Mouse (Mus musculus): ENCODE measurements around the gene Usp50. TPM values are rescaled to one million over a fixed set of nuclear protein-coding genes. Genes with fewer than 3 reads are reported as not detected.

Usp50 gene
- polyA plus RNA-seq, 1 experiment from 2014 or later, result 1.6 TPM

DNA sequence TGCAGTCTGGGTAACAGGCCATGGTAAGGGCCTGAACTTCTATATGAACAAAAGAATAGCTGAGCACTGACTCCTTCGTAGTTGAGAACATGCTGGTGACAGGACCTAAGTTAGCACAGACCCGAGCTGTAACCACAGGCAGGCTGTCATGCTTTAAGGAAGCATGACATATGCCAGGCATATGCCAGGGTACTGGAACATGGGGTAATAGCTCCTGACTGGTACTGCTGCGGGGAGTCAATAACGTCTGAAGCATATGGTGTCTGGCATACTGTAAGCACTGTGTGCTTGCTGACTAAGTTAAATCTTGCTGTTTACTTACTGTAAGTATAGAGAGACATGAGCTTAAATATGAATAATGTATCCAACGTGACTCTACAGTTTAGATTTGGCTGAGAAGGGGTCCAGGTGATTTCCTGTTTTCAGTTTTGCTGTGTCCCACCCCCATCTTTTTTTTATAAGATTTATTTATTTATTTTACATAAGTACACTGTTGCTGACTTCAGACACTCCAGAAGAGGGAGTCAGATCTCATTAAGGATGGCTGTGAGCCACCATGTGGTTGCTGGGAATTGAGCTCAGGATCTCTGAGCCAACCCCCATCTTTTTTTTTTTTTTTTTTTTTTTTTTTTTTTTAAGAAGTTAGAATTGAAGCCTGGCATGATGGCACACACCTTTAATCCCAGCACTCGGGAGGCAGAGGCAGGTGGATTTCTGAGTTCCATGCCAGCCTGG, 47.8 kb downstream of the Usp50 start:
- no peak overlapping the region for H3K9ac ChIP-seq (replicated peaks)
- DNase-seq, result no peak
- TF ChIP-seq EP300 (IDR thresholded peaks at IDR 0.05; ENCODE audit: low read depth) (no peak), CTCF (IDR thresholded peaks at IDR 0.05; ENCODE audit: low read depth) (no peak)
- H3K27me3 ChIP-seq (ENCODE audit: insufficient read depth, low read length), result no peaks in the 10 kb centered on the region
- no peak overlapping the region for H3K4me2 ChIP-seq (ENCODE audit: low read depth, low read length)
- 78% methylated on average over 6 of the region's 6 CpGs for WGBS (ENCODE audit: insufficient replicate concordance)
- H3K27ac ChIP-seq (ENCODE audit: low read depth), result no peak overlapping the region
- H3K9me3 ChIP-seq (ENCODE audit: low read length), result no peaks in the 10 kb centered on the region
- no peak overlapping the region for H3K4me3 ChIP-seq (ENCODE audit: low read depth, low read length)
- no peak for ATAC-seq
- no peaks in the 10 kb centered on the region for H3K4me1 ChIP-seq (ENCODE audit: insufficient read depth)
- H3K36me3 ChIP-seq (replicated peaks; ENCODE audit: insufficient read depth, low read length), result peaks cover 62% of the 10 kb centered on the region

- Histone ChIP-seq H3K36me3 (replicated peaks; ENCODE audit: insufficient read depth, low read length) (peaks cover 49% of the 10 kb centered on the region), H3K9me3 (ENCODE audit: low read length) (no peaks in the 10 kb centered on the region), H3K9ac (replicated peaks) (no peak overlapping the region), H3K4me1 (ENCODE audit: insufficient read depth) (no peaks in the 10 kb centered on the region), H3K4me2 (ENCODE audit: low read depth, low read length) (no peak overlapping the region), H3K27ac (ENCODE audit: low read depth) (no peak overlapping the region), H3K4me3 (ENCODE audit: low read depth, low read length) (no peak overlapping the region), H3K27me3 (ENCODE audit: insufficient read depth, low read length) (no peaks in the 10 kb centered on the region)
- TF ChIP-seq CTCF (IDR thresholded peaks at IDR 0.05; ENCODE audit: low read depth), result no peak
- no peak for TF ChIP-seq EP300 (IDR thresholded peaks at IDR 0.05; ENCODE audit: low read depth)
- DNase-seq (no peak), ATAC-seq (no peak)
- 83% methylated on average over 2 of the region's 2 CpGs for WGBS (ENCODE audit: insufficient replicate concordance)
Measured at GRCm38 (mm10) chr2:126730502-126730901, 52.8 kb downstream of the Usp50 start.

GRCm38 (mm10) chr2:126729207-126729606, 54.1 kb downstream of the Usp50 start:
- H3K4me3 ChIP-seq (ENCODE audit: low read depth, low read length), result no peak overlapping the region
- WGBS (ENCODE audit: insufficient replicate concordance), result 75% methylated on average over 4 of the region's 4 CpGs
- H3K9ac ChIP-seq (replicated peaks), result no peak overlapping the region
- no peak for TF ChIP-seq CTCF (IDR thresholded peaks at IDR 0.05; ENCODE audit: low read depth)
- H3K4me1 ChIP-seq (ENCODE audit: insufficient read depth), result no peaks in the 10 kb centered on the region
- no peaks in the 10 kb centered on the region for H3K27me3 ChIP-seq (ENCODE audit: insufficient read depth, low read length)
- no peak for DNase-seq
- no peaks in the 10 kb centered on the region for H3K9me3 ChIP-seq (ENCODE audit: low read length)
- no peak overlapping the region for H3K4me2 ChIP-seq (ENCODE audit: low read depth, low read length)
- peak; percentile 50; the same call in 1 of the 2 replicates for ATAC-seq
- no peak overlapping the region for H3K27ac ChIP-seq (ENCODE audit: low read depth)
- H3K36me3 ChIP-seq (replicated peaks; ENCODE audit: insufficient read depth, low read length), result peaks cover 38% of the 10 kb centered on the region

DNA sequence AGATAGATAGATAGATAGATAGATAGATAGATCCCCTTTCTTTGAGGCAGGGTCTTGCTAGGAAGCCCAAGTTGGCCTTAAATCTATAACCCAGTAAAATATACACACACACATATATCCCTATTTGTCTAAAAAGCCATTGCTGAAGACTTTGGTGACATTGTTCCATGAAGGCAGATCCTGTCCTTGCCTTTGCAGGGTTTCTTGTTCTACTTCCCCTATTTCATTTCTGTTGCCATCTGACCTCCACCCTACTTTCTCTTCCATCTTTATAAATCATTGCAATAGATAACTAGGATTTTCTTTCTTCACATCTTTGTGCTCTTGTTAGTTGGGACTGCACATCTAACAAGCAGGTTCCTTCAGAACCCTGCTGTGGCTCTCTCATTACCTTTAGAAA, 70.3 kb downstream of the Usp50 start:
- no peak for ATAC-seq
- TF ChIP-seq EP300 (IDR thresholded peaks at IDR 0.05; ENCODE audit: low read depth) (no peak), CTCF (IDR thresholded peaks at IDR 0.05; ENCODE audit: low read depth) (no peak)
- no peak overlapping the region for H3K9ac ChIP-seq (replicated peaks)
- H3K4me1 ChIP-seq (ENCODE audit: insufficient read depth), result peaks cover 14% of the 10 kb centered on the region
- H3K4me3 ChIP-seq (ENCODE audit: low read depth, low read length), result no peak overlapping the region
- H3K4me2 ChIP-seq (ENCODE audit: low read depth, low read length), result no peak overlapping the region
- H3K27ac ChIP-seq (ENCODE audit: low read depth), result no peak overlapping the region
- no peaks in the 10 kb centered on the region for H3K27me3 ChIP-seq (ENCODE audit: insufficient read depth, low read length)
- no peak for DNase-seq
- H3K9me3 ChIP-seq (ENCODE audit: low read length), result no peaks in the 10 kb centered on the region
- no peaks in the 10 kb centered on the region for H3K36me3 ChIP-seq (replicated peaks; ENCODE audit: insufficient read depth, low read length)

DNA sequence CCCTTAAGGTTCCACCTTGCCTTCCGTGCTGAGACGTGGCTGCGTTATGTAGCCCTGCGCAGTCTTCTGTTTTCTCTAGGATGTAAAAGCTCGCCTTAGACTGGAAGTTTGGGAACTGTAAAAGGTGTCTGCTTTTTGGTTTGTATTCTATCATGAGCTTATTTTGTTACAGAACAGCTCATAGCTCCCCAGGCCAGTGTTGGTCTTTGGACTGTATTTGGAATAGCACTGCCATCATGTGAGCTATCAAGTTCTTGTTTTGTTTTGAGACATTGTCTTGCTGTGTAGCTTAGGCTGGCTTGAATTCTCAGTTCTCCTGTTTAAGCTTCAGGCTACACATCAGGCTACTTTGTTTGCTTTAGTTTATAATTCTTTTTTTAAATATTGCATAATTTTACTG, 70.7 kb downstream of the Usp50 start:
- Histone ChIP-seq H3K9ac (replicated peaks) (no peak overlapping the region), H3K4me1 (ENCODE audit: insufficient read depth) (peaks cover 14% of the 10 kb centered on the region), H3K9me3 (ENCODE audit: low read length) (no peaks in the 10 kb centered on the region), H3K4me3 (ENCODE audit: low read depth, low read length) (no peak overlapping the region), H3K27ac (ENCODE audit: low read depth) (no peak overlapping the region), H3K4me2 (ENCODE audit: low read depth, low read length) (no peak overlapping the region), H3K36me3 (replicated peaks; ENCODE audit: insufficient read depth, low read length) (no peaks in the 10 kb centered on the region), H3K27me3 (ENCODE audit: insufficient read depth, low read length) (no peaks in the 10 kb centered on the region)
- TF ChIP-seq EP300 (IDR thresholded peaks at IDR 0.05; ENCODE audit: low read depth) (no peak), CTCF (IDR thresholded peaks at IDR 0.05; ENCODE audit: low read depth) (no peak)
- DNase-seq (no peak), ATAC-seq (no peak)
- WGBS (ENCODE audit: insufficient replicate concordance), result 93% methylated on average over 5 of the region's 5 CpGs

- DNase-seq (no peak), ATAC-seq (no peak)
- Histone ChIP-seq H3K9me3 (ENCODE audit: low read length) (no peaks in the 10 kb centered on the region), H3K4me2 (ENCODE audit: low read depth, low read length) (peak overlapping the region; percentile 78), H3K36me3 (replicated peaks; ENCODE audit: insufficient read depth, low read length) (no peaks in the 10 kb centered on the region), H3K4me3 (ENCODE audit: low read depth, low read length) (peak overlapping the region; percentile 98), H3K4me1 (ENCODE audit: insufficient read depth) (peaks cover 15% of the 10 kb centered on the region), H3K9ac (replicated peaks) (peak overlapping the region; percentile 97), H3K27me3 (ENCODE audit: insufficient read depth, low read length) (no peaks in the 10 kb centered on the region), H3K27ac (ENCODE audit: low read depth) (0 out of 2 replicates have a peak overlapping the region, but pooled peaks have one; percentile 93)
- WGBS (ENCODE audit: insufficient replicate concordance), result 51% methylated on average over 4 of the region's 4 CpGs
- TF ChIP-seq CTCF (IDR thresholded peaks at IDR 0.05; ENCODE audit: low read depth) (no peak), EP300 (IDR thresholded peaks at IDR 0.05; ENCODE audit: low read depth) (no peak)
Measured at GRCm38 (mm10) chr2:126708361-126708760, 74.9 kb downstream of the Usp50 start.

All from liver, postnatal 0 days (tissue).